Mouse (Mus musculus): ENCODE measurements around the gene Olfr76. TPM values are rescaled to one million over a fixed set of nuclear protein-coding genes. Genes with fewer than 3 reads are reported as not detected.

Olfr76 gene
- polyA plus RNA-seq (2012; rRNA removed): not detected in 2 replicates

GRCm38 (mm10) chr19:12123103-12123502 lies at the start of gene Olfr76:
Gene Olfr76, minus strand, starts transcription at chr19:12123203.

GRCm38 (mm10) chr19:12170062-12170599 lies 47.1 kb upstream of the Olfr76 start, which contains the start of gene Olfr1555-ps1:
Gene Olfr1555-ps1, minus strand, starts transcription at chr19:12170112.

GRCm38 (mm10) chr19:12115797-12116196 lies 7.2 kb downstream of the Olfr76 start, which contains the start of gene Olfr1428:
Gene Olfr1428, minus strand, starts transcription at chr19:12115897.

GRCm38 (mm10) chr19:12103234-12103633 lies 19.8 kb downstream of the Olfr76 start, which contains the start of gene Olfr1427:
Gene Olfr1427, minus strand, starts transcription at chr19:12103334.

GRCm38 (mm10) chr19:12091913-12092312 lies 31.1 kb downstream of the Olfr76 start, which contains the start of gene Olfr1426:
Gene Olfr1426, minus strand, starts transcription at chr19:12092013.

GRCm38 (mm10) chr19:12077631-12078030 lies 45.4 kb downstream of the Olfr76 start, which contains the start of gene Olfr1425:
Gene Olfr1425, minus strand, starts transcription at chr19:12077731.

Other genes starting within 250 kb of the Olfr76 start
- not detected in 2 replicates for gene Olfr1419, start 248.1 kb downstream of the Olfr76 start, polyA plus RNA-seq (2012; rRNA removed)
- gene Olfr1420, start 236.6 kb downstream of the Olfr76 start, polyA plus RNA-seq (2012; rRNA removed): not detected in 2 replicates
- 6.7 and 7.9 TPM in 2 replicates for gene Patl1, start 210.8 kb downstream of the Olfr76 start, polyA plus RNA-seq (2012; rRNA removed)
- 11.7 and 13.4 TPM in 2 replicates for gene Osbp, start 157.3 kb downstream of the Olfr76 start, polyA plus RNA-seq (2012; rRNA removed)
- gene Olfr1423, start 81.9 kb downstream of the Olfr76 start, polyA plus RNA-seq (2012; rRNA removed): not detected in 2 replicates
- gene Olfr1424, start 60.5 kb downstream of the Olfr76 start, polyA plus RNA-seq (2012; rRNA removed): not detected in 2 replicates
- not detected in 2 replicates for gene Olfr1425, start 45.5 kb downstream of the Olfr76 start, polyA plus RNA-seq (2012; rRNA removed)
- not detected in 2 replicates for gene Olfr1426, start 31.2 kb downstream of the Olfr76 start, polyA plus RNA-seq (2012; rRNA removed)
- not detected in 2 replicates for gene Olfr1427, start 19.9 kb downstream of the Olfr76 start, polyA plus RNA-seq (2012; rRNA removed)
- gene Olfr1428, start 7.3 kb downstream of the Olfr76 start, polyA plus RNA-seq (2012; rRNA removed): not detected in 2 replicates
- not detected in 2 replicates for gene Olfr1555-ps1, start 46.9 kb upstream of the Olfr76 start, polyA plus RNA-seq (2012; rRNA removed)
- gene Olfr1431, start 77.4 kb upstream of the Olfr76 start, polyA plus RNA-seq (2012; rRNA removed): not detected in 2 replicates
- not detected in 2 replicates for gene Olfr1432, start 109.4 kb upstream of the Olfr76 start, polyA plus RNA-seq (2012; rRNA removed)
- not detected in 2 replicates for gene Olfr262, start 118.5 kb upstream of the Olfr76 start, polyA plus RNA-seq (2012; rRNA removed)
- gene Olfr235, start 137.8 kb upstream of the Olfr76 start, polyA plus RNA-seq (2012; rRNA removed): not detected in 2 replicates
- gene Olfr1434, start 156.7 kb upstream of the Olfr76 start, polyA plus RNA-seq (2012; rRNA removed): not detected in 2 replicates
- gene Olfr1436, start 175.9 kb upstream of the Olfr76 start, polyA plus RNA-seq (2012; rRNA removed): not detected in 2 replicates
- gene Olfr1437, start 201.9 kb upstream of the Olfr76 start, polyA plus RNA-seq (2012; rRNA removed): not detected in 2 replicates
- not detected in 2 replicates for gene Olfr1438-ps1, start 212.7 kb upstream of the Olfr76 start, polyA plus RNA-seq (2012; rRNA removed)

All from liver, embryonic 18 days (tissue).